Mouse (Mus musculus) B cell, adult 2 months (primary cell): ENCODE results near the gene Crk.
"Not testable (repeated sequence)": the region's sequence is repeated elsewhere in the genome, so short reads cannot be mapped to it uniquely, and the experiment has no call there.

ENCODE experiments used
- DNase-seq, 2 experiments: peaks; one replicate each; pipeline ENCODE4 v3.0.0; 2022

Gene Crk

DNA sequence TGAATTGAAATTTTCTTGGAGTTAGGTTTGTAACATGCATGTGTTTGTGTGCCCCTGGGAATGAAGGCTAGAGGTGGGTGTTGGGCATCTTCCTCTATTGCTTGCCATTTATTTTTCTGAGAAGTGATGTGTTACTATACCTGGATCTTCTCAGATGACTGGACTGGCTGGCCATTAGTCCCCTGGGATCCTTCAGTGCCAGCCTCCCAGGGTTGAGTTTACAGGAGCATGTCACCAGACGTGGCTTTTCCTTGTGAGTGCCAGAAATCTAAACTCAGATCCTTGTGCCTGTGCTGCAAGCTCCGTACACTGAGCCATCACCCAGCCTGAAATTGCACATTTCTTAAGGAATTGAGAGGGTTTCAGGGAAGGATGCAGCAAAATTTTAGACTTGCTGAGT, 5.9 kb downstream of the Crk start:
- no peak for DNase-seq

DNA sequence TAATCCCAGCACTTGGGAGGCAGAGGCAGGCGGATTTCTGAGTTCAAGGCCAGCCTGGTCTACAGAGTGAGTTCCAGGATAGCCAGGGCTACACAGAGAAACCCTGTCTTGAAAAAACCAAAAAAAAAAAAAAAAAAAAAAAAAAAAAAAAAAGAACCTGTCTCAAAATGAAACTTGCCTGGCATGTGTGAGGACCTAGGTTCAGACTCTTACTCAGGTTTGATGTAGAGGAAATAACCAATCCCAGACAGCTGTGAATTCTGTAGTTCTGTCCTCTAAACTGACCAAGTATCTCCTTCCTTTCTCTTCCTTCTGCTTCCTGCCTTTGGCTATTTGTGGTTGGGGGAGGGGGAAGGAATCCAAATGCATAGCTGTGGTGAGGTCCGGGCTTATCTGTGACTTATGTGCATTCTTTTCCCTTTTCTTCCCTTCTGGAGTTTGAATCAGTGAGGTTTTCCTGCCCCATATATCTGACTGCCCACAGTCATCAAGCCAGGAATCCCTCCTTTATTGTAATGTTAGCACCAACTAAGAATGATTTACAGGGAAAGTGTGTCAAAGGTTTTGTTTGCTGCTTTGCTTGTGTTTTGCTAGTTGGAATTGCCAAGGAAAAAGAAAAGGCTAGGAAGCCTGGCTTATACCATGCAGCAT, 8.4 kb downstream of the Crk start:
- no peak for DNase-seq

DNA sequence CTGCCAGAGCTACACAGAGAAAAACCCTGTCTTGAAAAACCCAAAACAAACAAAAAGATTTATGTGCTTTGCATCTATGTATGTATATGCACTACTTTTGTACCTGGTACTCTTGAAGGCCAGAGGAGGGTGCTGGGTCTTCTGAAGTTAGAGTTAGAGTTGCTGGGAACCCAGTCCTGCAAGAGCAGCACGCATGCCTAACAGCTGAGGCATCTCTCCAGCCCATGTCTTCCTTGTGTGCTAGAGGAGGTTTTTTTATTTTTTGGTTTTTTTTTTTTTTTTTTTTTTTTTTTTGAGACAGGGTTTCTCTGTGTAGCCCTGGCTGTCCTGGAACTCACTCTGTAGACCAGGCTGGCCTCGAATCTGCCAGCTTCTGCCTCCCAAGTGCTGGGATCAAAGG, 9.1 kb downstream of the Crk start:
- no peak for DNase-seq

DNA sequence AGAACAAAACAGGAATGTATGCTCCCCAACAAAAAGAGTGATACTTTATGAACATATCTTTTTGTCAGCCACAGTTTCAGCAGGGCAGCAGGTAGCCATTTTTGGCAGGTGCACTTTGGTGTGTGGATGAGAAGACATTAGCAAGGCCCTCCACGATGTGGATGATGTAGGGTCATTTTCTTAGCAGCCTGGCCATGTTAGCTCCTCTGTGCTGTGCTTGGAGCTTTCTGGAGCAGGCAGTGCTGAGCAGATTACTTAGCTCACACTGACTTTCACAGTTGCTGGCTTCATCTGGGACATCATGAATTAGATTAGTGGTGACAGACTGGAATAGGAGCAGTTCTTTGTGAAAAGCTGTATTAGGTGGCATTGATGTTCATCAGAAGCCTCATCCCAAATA, 10.9 kb downstream of the Crk start:
- no peak for DNase-seq

DNA sequence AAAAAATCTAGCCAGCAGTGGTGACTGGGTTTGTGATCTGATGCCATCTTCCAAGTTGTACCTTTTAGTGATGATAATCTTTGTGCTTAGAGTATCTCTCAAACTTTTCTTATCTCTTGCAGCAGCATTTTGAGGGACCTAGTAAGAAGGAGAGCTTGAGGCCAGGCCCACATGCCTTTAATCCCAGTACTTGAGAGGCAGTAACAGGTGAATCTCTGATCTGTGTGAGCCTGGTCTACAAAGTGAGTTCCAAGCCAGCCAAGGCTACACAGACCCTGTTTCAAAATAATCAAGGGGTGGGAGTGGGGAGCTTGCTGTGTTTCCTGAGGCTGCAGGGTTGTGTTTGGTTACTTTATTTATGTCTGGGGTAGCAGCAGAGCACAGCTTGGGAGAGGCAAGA, 12.0 kb downstream of the Crk start:
- DNase-seq: no peak

DNA sequence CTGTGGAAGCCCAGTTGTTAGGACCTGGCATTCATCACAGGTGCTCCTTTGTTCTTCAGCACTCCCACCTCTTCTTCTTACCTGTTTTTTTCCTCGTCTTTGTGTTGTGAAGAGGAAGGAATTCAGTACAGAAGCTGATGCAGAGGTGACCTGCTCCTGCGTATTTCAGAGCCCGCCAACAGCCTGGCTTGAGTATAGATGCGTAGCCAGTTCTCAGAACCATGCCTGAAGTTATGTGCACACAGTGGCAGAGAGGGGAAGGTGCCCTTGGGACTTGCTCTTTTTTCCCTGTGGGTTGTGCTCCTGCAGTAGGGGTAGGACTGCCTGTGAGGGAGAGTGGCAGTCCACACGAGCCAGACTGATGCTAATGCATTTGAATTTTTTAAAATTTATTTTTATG, 14.5 kb downstream of the Crk start:
- DNase-seq: no peak

DNA sequence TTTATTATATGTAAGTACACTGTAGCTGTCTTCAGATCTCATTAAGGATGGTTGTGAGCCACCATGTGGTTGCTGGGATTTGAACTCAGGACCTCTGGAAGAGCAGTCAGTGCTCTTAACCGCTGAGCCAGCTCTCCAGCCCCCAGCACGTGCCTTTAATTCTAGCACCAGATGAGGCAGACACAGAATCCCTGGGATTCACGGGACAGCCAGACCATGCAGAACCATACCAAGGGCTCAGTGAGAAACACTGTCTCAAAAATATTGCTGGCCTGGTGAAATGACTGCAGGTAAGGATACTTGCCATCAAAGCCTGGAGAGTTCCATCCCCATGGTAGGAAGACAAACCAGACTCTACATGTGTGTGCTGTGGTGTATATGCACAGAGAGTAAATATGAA, 18.4 kb downstream of the Crk start:
- DNase-seq: not testable (repeated sequence)

DNA sequence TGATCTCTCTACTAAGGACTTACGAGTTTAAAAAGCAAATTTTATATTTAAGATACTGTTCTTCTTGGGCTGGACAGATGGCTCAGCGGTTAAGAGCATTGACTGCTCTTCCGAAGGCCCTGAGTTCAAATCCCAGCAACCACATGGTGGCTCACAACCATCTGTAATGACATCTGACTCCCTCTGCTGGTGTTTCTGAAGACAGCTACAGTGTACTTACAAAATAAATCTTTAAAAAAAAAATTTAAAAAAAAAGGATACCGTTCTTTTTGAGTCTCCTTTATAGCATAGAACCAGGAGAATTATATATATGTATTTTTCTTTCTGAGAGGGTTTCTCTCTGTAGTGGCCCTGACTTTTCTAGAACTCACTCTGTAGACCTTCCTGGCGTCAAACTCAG, 21.5 kb downstream of the Crk start:
- no peak for DNase-seq

DNA sequence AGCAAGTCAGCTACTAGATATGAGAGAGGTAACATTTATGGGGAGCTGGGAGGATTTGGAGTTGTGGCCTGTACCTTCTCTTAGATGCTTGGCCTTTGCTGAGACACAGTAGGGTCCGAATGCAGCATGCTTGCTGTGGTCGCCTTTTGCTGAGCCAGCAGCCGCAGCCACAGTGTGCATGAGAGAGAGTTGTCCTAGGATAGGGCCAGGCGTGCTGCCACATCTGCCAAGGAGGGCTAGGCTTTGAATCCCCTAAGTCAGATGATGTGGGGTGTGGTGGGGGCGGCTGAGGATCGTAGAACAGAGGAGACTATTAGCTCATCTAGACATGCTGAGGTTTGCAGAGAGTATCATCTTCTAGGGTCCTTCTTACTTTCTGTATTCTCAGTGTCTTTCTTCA, 23.7 kb downstream of the Crk start:
- DNase-seq: no peak

DNA sequence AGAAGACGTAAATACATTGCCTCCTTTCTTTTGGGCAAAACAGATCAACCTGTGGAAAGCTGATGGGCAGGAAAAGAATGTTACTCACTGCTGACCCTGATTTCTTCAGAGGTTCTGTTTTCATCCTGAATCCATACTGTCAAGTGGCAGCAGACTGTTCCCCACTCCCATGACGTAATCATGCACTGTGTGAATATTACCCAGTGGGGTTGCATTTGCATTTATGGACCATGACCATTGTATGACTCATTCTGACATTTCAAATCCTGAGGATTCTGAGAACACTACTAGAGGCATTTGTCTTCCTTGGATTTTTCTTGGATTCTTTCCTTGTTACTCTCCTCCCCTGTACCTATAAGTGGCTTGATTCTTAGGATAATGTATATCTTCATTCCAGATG, 24.7 kb downstream of the Crk start:
- no peak for DNase-seq

DNA sequence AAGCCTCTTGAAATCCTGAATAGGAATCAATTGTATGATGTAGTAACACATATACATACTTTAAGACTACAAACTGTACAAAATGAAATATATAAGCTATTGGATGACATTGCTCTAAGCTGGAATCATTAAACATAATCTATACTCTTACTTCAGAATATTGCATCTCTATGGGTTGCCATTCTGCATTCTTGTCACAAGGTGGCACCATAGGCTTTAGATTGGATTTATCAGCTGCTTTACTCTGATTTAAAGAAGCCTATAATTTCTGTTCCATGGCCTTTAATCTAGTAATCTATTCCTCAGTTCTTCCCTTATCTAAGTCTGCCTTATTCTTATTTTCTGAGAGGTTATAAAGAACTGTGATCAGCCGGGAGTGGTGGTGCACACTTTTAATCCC, 34.9 kb downstream of the Crk start:
- peak; percentile 63 to 70 for DNase-seq

DNA sequence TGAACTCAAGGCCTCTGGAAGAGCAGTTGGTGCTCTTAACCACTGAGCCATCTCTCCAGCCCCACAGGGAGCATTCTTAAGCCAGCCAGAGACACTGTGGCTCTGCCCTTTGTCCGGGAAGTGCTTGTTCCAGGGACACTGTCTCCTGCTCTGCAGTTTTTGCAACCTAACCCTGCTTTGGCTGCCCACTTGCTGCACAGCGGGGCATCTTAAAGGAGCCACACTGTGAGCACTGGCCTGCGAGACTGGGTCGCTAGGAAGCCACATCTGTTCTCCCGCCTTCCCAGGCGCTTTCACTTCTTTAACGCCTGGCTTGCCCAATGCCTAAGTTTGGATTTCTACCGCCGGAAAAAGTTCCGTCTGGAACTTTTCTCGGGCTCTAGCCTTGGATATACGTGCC, 36.5 kb downstream of the Crk start:
- DNase-seq: no peak

DNA sequence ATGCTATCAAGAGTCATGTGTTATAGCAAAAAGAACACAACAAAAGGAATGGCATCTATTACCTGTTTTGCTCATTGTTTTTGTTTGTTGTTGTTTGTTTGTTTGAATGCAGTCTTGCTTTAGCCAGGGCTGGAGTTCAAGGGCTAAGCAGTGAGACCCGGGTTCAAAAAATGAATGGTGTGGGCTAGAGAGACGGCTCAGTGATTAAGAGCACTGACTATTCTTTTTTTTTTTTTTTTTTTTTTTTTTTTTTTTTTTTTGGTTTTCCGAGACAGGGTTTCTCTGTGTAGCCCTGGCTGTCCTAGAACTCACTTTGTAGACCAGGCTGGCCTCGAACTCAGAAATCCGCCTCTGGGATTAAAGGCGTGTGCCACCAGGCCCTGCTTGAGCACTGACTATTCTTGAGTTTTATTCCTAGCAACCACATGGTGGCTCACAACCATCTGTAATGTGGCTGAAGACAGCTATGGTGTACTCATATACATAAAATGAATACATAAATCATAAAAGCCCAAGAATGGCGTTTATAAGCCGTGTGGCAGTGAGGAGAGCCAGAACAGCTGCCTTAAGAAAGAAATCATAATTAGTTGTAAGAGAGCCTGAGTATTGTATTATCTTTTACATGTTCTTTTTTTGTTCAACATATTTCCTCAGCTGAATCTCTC, 37.7 kb downstream of the Crk start:
- DNase-seq: no peak

DNA sequence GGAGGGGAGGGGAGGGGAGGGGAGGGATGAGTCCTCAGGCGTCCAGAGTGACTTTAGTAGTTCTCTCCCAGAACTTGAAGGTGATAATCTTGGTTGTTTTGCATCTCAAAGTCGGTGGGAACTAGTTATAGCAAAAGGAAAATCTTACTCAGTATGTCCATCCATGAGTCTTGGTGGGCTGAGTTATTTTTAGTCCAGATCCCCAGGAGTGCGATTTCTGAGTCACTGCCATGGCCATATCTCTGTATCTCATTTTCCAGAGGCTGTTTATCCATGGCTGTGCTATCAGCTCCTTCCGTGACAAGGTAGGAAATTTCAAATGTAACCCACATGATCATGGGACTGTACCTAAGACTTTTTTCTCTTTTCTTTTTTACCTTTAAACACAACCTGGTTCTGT, 43.3 kb downstream of the Crk start:
- DNase-seq: no peak

DNA sequence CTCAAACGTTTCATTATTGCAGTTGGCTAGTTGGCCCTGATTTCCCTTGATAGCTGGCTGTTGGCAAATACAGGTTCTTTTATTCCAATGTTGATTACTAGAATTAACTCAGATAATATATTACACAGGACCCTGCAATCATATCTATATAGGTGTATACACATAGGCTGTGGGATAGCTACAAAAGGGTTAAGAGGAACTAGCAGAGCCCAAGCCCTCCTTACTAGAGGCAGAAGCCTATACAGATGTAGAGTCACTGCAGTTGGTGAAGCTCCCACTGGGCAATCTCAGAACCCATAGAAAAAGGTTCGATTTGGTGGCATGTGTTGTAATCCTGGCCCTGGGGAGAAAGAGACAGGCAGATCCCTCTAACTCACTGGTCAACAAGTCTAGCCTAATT, 48.1 kb downstream of the Crk start:
- DNase-seq: no peak

DNA sequence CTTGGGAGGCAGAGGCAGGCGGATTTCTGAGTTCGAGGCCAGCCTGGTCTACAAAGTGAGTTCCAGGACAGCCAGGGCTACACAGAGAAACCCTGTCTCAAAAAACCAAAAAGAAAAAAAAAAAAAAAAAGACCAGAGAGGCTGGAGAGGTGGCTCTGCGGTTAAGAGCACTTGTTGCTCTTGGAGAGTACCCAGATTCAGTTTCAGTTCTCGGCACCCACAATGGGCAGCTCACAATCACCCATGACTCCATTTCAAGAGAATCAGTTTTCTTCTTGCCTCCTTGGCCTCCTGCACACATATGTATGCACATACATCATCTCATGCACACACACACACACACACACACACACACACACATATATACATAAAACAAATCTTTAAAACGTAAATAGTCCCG, 48.6 kb downstream of the Crk start:
- not testable (repeated sequence) for DNase-seq

DNA sequence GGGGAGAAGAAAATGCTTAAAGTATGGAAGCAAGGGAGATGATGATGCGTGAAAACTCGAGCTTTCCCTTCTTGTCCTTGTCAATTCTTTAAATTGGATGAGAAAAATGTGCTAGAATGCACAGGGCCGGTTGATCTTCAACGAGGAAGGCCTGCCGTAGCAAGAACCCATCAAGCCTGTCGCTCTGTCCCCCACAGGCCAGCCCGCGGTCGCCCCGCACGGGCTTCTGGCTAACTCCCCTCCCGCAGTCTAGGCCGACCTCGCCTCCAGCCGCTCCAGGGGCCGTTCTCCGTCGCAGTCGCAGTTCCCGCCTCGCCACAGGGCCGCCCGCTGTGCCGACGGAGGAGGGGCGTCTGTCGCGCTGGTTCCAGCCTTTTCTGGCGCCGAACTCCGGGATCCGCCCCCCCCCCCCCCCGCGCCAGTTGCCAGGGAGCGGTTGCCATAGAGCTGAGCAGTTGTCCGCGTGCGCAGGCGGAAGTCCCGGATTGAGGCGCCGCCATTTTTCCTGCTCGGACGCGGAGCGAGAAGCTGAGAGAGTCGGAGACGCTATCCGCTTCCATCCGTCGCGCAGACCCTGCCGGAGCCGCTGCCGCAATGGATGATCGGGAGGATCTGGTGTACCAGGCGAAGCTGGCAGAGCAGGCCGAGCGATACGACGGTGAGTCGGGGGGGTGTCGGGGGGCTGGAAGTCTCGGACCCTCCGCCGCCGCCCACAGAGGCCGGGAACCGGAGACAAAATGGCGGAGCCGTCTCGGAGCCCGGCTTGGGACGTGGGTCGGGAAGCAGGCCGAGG, 53.6 kb downstream of the Crk start, which contains the start of gene Ywhae:
TSS of gene Ywhae (plus strand) at position 436 of the 793 bp plus-strand sequence.
- peak; percentile 84 to 85 for DNase-seq

DNA sequence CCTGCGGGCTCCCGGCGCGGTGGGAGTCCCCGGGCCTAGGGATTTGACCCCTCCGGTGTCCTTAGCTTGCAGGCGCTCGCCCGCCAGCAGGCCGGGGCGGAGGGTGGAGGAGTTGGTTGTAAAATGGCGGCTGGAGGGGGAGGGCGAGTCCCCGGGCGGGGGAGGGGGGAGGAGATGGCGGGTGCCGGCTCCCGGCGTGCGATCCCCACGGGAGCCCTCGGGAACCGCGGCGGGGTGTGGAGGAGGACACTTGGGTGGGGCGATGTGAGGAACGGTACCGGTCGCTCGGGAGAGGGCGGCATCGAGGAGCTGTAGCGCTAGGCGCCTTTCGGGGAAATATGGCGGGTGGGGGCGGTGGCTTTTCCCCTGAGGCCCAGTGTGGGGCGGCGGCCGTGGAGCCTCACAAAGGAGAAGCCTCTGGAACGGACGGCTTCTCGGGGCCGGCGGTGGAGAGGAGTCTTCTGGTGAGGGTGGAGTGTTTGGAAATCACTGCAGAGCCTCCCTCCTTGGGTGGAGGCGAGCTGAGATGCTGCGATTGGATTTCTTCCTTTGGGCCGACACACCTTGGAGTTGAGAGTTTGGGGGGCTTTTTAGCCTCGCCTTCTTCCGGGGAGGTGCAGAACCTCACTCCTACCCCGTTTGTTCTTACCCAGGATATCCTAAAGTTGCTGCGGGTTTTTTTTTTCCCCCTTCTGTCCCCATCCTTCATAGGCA, 54.3 kb downstream of the Crk start:
- DNase-seq: peak in 1 of 2 experiments; percentile 85

DNA sequence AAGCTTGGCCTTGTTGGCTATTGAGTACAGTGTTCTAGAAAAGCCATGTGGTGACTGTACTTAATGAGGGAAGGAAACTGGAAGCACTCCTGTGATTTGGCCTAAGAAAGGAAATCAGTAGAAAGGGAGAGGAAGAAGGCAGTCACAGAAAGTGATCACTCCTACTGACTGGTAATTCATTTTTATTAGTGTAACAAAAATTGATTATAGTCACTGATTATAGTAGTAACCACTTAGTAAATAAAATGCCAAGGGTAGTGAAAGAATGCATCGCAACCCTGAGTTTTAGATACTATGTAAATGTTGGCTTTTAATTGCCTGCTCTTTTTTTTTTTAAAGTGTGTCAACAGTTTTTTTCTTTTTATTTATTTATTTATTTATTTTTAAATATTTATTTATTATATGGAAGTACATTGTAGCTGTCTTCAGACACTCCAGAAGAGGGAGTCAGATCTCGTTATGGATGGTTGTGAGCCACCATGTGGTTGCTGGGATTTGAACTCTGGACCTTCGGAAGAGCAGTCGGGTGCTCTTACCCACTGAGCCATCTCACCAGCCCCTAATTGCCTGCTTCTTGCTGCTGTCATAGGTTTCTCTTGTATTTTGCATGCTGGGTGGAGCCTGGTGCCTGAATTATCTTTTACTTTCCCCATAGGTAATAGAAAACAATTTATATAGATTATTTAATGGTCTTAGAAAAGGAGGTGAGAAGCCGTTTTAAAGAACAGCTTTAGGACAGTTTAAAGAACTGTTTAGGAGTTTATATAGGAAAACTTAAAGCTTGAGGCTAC, 56.6 kb downstream of the Crk start:
- no peak for DNase-seq

DNA sequence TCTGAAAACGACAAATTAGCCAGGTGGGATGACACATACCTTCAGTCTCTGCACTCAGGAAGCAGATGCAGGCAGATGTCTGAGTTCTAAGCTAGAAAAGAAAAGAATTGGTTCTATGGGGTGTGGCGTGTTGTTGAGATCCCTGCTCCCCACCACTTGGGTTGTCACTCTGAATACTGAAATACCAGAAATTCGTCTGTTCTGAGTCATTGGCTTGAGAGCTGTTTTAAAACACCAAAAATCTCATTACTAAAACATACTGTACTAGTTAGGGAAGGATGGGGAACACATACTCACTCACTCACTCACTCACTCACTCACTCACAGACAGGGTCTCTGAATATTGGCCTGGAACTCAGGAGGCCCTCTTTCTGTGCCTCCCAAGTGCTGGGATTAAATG, 57.9 kb downstream of the Crk start:
- no peak for DNase-seq

DNA sequence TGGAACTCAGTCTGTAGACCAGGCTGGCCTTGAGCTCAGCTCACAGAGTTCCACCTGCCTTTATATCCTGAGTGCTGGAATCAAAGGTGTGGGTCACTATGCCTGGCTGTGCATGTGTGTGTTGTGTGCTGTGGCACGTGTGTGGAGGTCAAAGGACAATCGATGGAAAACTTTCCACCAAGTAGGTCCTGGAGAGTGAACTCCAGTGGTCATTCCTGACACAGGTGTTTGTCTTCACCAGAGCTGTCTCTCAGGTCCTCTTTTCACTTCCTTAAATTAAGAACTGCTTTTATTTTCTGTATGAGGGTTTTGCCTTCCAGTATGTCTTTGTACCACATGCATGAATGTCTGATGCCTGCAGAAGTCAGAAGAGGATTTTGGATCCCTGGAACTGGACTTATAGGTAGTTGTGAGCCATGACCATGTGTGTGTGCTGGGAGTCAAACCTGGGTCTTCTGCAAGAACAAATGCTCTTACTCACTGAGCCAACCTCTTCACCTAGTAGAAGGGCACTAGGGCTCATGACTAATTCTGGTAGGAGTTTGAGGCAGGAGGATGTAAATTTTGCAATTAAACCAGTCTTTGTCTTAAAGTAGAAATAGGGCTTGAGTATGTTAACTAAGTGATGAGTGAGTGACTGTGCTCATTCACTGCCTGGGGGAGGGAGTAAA, 58.9 kb downstream of the Crk start:
- peak; percentile 49 to 57 for DNase-seq

DNA sequence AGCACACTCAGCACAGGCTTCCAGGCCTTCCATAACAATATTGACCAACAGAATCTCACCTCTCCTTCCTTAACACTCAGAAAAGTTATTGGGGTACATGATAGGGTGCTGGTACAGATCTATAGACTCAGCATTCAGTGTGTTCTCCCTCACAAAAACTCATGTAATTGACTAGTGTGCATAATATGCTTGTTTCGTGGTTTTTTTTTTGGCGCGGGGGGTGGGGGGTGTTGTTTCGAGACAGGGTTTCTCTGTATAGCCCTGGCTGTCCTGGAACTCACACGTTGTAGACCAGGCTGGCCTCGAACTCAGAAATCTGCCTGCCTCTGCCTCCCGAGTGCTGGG, 59.4 kb downstream of the Crk start:
- no peak for DNase-seq
